Mouse (Mus musculus) intestine, postnatal 0 days (tissue): Measurements from ENCODE around the gene Prdm12. TPM values are rescaled to one million over a fixed set of nuclear protein-coding genes. Genes with fewer than 3 reads are reported as not detected.
A peak's percentile ranks its signal among the peaks of the same experiment; 100 is the strongest.

Experiments used
- ATAC-seq: fragments of 200-750 bp; cut with Nextera tagmentation; 2 replicates; pipeline ENCODE4 v1.8.0; 2017; ENCODE audit warnings: mild to moderate bottlenecking, moderate TSS enrichment, moderate library complexity
- H3K27ac ChIP-seq: fragments of 300-500 bp; sonication (generic); 2 replicates; pipeline ENCODE4 v1.5.1; 2014; ENCODE audit warnings: mild to moderate bottlenecking, low read depth, low read length, moderate library complexity
- H3K27me3 ChIP-seq: fragments of 300-500 bp; sonication (generic); replicated peaks from 2 replicates; pipeline ENCODE4 v1.6.1; 2014; ENCODE audit warnings: low read length, mixed read lengths; ENCODE audit not compliant: control insufficient read depth, insufficient read depth
- H3K36me3 ChIP-seq: fragments of 300-500 bp; sonication (generic); 2 replicates; pipeline ENCODE4 v1.6.1; 2014; ENCODE audit warnings: mild to moderate bottlenecking, moderate library complexity; ENCODE audit not compliant: control insufficient read depth, insufficient read depth
- H3K4me1 ChIP-seq: fragments of 300-500 bp; sonication (generic); replicated peaks from 2 replicates; pipeline ENCODE4 v1.6.1; 2014; ENCODE audit warnings: antibody characterized with exemption, low read length, mixed read lengths; ENCODE audit not compliant: control insufficient read depth, insufficient read depth
- H3K4me2 ChIP-seq: fragments of 300-500 bp; sonication (generic); replicated peaks from 2 replicates; pipeline ENCODE4 v1.6.1; 2014; ENCODE audit warnings: low read depth, mild to moderate bottlenecking, moderate library complexity
- H3K4me3 ChIP-seq: fragments of 300-500 bp; sonication (generic); 2 replicates; pipeline ENCODE4 v1.5.1; 2014; ENCODE audit warnings: low read depth, low read length
- H3K9ac ChIP-seq: fragments of 300-500 bp; sonication (generic); 2 replicates; pipeline ENCODE4 v1.6.1; 2014; ENCODE audit warnings: mild to moderate bottlenecking, low read depth, low read length
- H3K9me3 ChIP-seq: fragments of 300-500 bp; sonication (generic); 2 replicates; pipeline ENCODE4 v1.6.1; 2016; ENCODE audit warnings: mixed run types; ENCODE audit not compliant: control insufficient read depth
- CTCF ChIP-seq: sonication (generic); IDR thresholded peaks from 2 replicates; pipeline ENCODE4 v1.5.1; 2016; ENCODE audit warnings: low read depth, mild to moderate bottlenecking, control low read depth, antibody characterized with exemption, moderate library complexity
- WGBS: fragments of 180-500 bp; shearing (Covaris S2); extraction: QIAGEN DNeasy Blood & Tissue Kit; methylation state at CpG from one replicate; pipeline ENCODE4 v1.1.7; 2014; 5-methylcytosine and 5-hydroxymethylcytosine counted together
- polyA plus RNA-seq: library from polyadenylated mRNA; unstranded; fragments of >200 nt; fragmentation: Nextera tagmentation; extraction: Ambion mirVana; gene quantifications from 2 replicates; pipeline ENCODE4 v1.2.1, GENCODE M21; 2015

Prdm12 gene
- polyA plus RNA-seq, 1 experiment from 2014 or later: not detected

GRCm38 (mm10) chr2:31636138-31636741 is 3.6 kb upstream of the Prdm12 start:
- Histone ChIP-seq H3K27me3 (peaks cover 97% of the 10 kb centered on the region), H3K4me3 (peak overlapping the region; percentile 9), H3K4me2 (peak overlapping the region; percentile 27), H3K9me3 (no peaks in the 10 kb centered on the region), H3K4me1 (no peaks in the 10 kb centered on the region), H3K36me3 (no peaks in the 10 kb centered on the region), H3K27ac (no peak overlapping the region), H3K9ac (no peak overlapping the region)
- under 1% methylated on average over 44 of the region's 48 CpGs for WGBS
- no peak for ATAC-seq
- no peak for TF ChIP-seq CTCF

GRCm38 (mm10) chr2:31636742-31637141 is 3.1 kb upstream of the Prdm12 start:
- Histone ChIP-seq H3K36me3 (no peaks in the 10 kb centered on the region), H3K4me3 (peak overlapping the region; percentile 9), H3K4me1 (no peaks in the 10 kb centered on the region), H3K4me2 (peak overlapping the region; percentile 27), H3K9me3 (no peaks in the 10 kb centered on the region), H3K27ac (no peak overlapping the region), H3K27me3 (peaks cover 99% of the 10 kb centered on the region), H3K9ac (no peak overlapping the region)
- no peak for ATAC-seq
- no peak for TF ChIP-seq CTCF
- under 1% methylated on average over 35 of the region's 35 CpGs for WGBS

GRCm38 (mm10) chr2:31637311-31637710 is 2.5 kb upstream of the Prdm12 start:
- Histone ChIP-seq H3K4me2 (no peak overlapping the region), H3K9me3 (no peaks in the 10 kb centered on the region), H3K4me3 (peak overlapping the region; percentile 9), H3K4me1 (no peaks in the 10 kb centered on the region), H3K27me3 (peaks cover 99% of the 10 kb centered on the region), H3K36me3 (no peaks in the 10 kb centered on the region), H3K27ac (no peak overlapping the region), H3K9ac (no peak overlapping the region)
- ATAC-seq: no peak
- no peak for TF ChIP-seq CTCF
- WGBS: 3% methylated on average over 12 of the region's 12 CpGs

- no peak for ATAC-seq
- Histone ChIP-seq H3K4me3 (peak overlapping the region; percentile 9; the same call in 1 of the 2 replicates), H3K36me3 (no peaks in the 10 kb centered on the region), H3K27ac (no peak overlapping the region), H3K27me3 (peaks cover 99% of the 10 kb centered on the region), H3K9me3 (no peaks in the 10 kb centered on the region), H3K4me1 (no peaks in the 10 kb centered on the region), H3K4me2 (no peak overlapping the region), H3K9ac (no peak overlapping the region)
- TF ChIP-seq CTCF: peak; percentile 63
- under 1% methylated on average over 22 of the region's 22 CpGs for WGBS
Measured at GRCm38 (mm10) chr2:31637807-31638206, 2.0 kb upstream of the Prdm12 start.

GRCm38 (mm10) chr2:31638581-31639465 is 1.0 kb upstream of the Prdm12 start:
- WGBS: 3% methylated on average over 34 of the region's 34 CpGs
- Histone ChIP-seq H3K27ac (no peak overlapping the region), H3K4me2 (no peak overlapping the region), H3K4me3 (0 out of 2 replicates have a peak overlapping the region, but pooled peaks have one; percentile 12), H3K36me3 (no peaks in the 10 kb centered on the region), H3K9ac (no peak overlapping the region), H3K27me3 (peaks cover 100% of the 10 kb centered on the region), H3K9me3 (no peaks in the 10 kb centered on the region), H3K4me1 (no peaks in the 10 kb centered on the region)
- TF ChIP-seq CTCF: no peak
- no peak for ATAC-seq

GRCm38 (mm10) chr2:31639466-31639760 is 424 bp upstream of the Prdm12 start:
- H3K4me3 ChIP-seq: 0 out of 2 replicates have a peak overlapping the region, but pooled peaks have one; percentile 12
- no peak overlapping the region for H3K27ac ChIP-seq
- H3K9me3 ChIP-seq: no peaks in the 10 kb centered on the region
- no peaks in the 10 kb centered on the region for H3K36me3 ChIP-seq
- H3K4me1 ChIP-seq: no peaks in the 10 kb centered on the region
- WGBS: 2% methylated on average over 13 of the region's 13 CpGs
- H3K4me2 ChIP-seq: no peak overlapping the region
- H3K27me3 ChIP-seq: peaks cover 100% of the 10 kb centered on the region
- no peak for TF ChIP-seq CTCF
- no peak overlapping the region for H3K9ac ChIP-seq
- ATAC-seq: no peak
